Mouse (Mus musculus): ENCODE results near the gene Trpv4. TPM values are rescaled to one million over a fixed set of nuclear protein-coding genes. Genes with fewer than 3 reads are reported as not detected.

Gene Trpv4
- total RNA-seq, 4 experiments from 2014 or later, result 3.2 to 6.5 (median 4.9) TPM

GRCm38 (mm10) chr5:114618851-114619250, 39.4 kb downstream of the Trpv4 start:
- peak; percentile 61 for DNase-seq (ENCODE audit: low spot score)

- DNase-seq (ENCODE audit: low spot score), result no peak
These were observed 40.4 kb downstream of the Trpv4 start for GRCm38 (mm10) chr5:114617809-114618208.

- DNase-seq (ENCODE audit: low spot score), result no peak
These were observed 41.7 kb downstream of the Trpv4 start for GRCm38 (mm10) chr5:114616336-114617061.

- no peak for DNase-seq (ENCODE audit: low spot score)
These were observed 43.4 kb downstream of the Trpv4 start for GRCm38 (mm10) chr5:114614863-114615262.

DNA sequence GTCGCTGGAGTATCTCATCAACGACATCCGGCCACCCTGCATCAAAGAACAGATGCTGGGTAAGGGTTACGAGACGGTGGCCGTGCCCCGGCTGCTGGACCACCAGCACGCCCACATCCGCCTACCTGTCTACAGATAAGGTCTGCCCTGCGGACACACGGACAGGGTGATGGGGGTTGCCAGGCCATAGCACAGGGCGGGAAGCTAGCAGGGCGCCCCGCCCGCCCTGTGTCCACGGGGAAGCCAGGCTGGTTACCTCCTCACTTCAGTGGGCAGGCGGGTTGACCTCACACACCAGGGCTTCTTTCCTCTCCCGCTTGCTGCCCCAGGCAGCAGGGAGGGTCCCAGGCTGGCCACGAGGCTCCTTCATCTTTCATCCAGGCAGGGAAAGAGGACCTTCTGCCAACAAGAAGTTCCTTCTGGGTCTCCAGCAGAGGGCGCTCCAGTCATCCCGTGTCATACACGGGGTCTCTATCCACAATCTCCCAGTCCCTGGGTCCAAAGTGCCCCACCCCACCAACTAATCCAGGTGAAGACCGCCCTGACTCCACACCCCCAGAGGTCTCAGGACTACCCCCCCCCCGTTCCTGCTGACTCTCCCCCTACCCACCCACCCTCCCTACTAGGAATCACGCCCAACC, 46.1 kb downstream of the Trpv4 start:
- DNase-seq (ENCODE audit: low spot score), result no peak

DNA sequence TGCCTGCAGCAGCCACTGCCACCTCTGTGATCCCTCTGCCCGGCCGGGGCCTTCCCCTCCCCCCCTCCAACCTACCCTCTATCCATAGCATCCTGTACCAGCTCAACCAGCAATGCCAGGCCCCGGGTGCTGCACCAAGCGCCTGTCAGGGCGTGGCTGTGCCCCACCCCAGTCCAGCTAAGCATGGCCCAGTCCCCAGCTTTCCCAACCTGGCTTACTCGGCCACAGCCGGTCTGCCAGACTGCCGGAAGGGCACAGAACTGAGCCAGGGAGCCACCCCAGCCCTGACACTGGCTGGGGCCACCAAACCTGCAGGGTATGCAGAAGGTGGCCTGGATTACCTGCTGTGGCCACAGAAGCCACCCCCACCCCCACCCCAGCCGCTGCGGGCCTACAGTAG, 47.0 kb downstream of the Trpv4 start:
- DNase-seq (ENCODE audit: low spot score), result no peak

DNA sequence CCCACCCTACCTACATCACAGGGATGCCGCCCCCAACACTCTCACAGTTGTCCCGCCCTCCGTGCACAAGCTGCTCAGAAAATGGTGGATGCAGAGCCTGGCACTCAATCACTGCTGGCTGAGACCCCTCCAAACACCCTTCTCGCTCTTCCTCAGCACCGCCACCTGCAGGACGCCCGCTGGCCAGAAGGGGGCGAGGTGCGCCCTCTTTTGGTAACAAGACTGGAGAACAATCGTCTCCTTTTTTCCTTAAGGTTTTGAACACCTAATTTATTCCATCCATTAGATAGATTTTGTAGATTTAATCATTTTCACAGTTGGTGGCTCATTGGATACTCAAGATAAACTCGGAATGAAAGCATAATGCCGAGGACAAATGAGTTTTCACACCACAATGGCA, 49.7 kb downstream of the Trpv4 start:
- peak; percentile 56 for DNase-seq (ENCODE audit: low spot score)

GRCm38 (mm10) chr5:114607651-114608050, 50.6 kb downstream of the Trpv4 start:
- peak; percentile 55 for DNase-seq (ENCODE audit: low spot score)

GRCm38 (mm10) chr5:114605981-114606380, 52.2 kb downstream of the Trpv4 start:
- DNase-seq (ENCODE audit: low spot score), result no peak

DNA sequence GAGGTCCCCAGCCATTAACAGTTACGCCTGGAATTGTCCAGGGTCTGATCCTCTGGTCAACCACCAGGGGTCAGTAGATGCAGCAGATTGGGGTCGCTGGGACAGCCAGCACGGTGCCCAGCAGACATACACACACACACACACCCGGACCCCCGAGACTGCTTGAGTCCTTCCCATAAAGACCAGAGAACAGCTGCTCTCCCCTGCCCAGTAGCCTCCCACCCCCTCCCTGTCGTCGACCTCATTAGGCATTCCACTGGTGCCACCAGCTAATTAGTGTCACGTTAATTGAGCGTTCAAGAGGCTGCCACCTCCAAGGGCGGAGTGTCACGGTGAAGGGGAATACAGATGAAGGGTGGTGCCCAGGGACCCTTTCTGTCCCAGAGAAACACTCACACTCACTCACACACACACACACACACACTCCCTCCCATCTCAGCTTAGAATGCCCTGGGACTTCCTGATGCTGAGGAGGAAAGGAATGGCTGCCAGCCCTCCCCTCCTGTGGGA, 53.4 kb downstream of the Trpv4 start:
- no peak for DNase-seq (ENCODE audit: low spot score)

DNA sequence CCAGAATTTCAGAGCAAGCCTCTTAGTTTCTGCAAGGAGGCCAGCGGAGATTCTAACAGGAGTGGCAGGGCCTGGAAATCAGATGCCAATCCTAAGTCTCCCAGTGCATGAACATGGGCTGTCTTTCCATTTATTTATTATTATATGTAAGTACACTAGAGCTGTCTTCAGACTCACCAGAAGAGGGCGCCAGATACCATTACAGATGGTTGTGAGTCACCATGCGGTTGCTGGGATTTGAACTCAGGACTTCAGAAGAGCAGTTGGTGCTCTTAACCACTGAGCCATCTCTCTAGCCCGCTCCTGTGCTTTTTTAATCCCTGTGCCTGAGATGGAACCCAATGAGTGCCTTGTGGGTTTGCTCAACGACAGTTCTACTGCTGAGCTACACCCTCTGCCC, 54.2 kb downstream of the Trpv4 start:
- DNase-seq (ENCODE audit: low spot score), result no peak

GRCm38 (mm10) chr5:114602012-114602411, 56.2 kb downstream of the Trpv4 start:
- DNase-seq (ENCODE audit: low spot score), result no peak

- no peak for DNase-seq (ENCODE audit: low spot score)
These were observed 60.6 kb downstream of the Trpv4 start for GRCm38 (mm10) chr5:114597652-114598051.

DNA sequence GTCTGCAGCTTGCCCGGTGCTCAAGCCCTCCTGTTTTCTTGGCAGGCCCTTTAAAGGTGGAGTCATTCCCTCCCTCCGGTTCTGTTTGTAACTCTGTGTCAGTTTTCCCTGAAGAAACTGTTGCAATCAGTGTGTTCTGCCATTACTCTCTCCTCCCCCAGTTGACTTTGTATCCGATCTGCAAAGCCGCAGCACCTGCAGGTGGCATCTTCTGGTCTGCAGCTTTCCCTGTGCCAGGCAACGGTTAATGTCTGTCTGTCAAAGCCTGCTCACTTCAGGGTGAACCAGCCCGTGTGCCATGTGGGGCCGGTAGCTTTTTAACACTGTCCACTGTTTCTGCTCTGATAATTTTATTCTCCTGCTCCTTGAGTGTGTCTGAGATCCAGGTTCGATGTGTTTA, 61.0 kb downstream of the Trpv4 start:
- DNase-seq (ENCODE audit: low spot score), result no peak

- DNase-seq (ENCODE audit: low spot score), result peak; percentile 49
These were observed 61.6 kb downstream of the Trpv4 start for GRCm38 (mm10) chr5:114596604-114597003.

DNA sequence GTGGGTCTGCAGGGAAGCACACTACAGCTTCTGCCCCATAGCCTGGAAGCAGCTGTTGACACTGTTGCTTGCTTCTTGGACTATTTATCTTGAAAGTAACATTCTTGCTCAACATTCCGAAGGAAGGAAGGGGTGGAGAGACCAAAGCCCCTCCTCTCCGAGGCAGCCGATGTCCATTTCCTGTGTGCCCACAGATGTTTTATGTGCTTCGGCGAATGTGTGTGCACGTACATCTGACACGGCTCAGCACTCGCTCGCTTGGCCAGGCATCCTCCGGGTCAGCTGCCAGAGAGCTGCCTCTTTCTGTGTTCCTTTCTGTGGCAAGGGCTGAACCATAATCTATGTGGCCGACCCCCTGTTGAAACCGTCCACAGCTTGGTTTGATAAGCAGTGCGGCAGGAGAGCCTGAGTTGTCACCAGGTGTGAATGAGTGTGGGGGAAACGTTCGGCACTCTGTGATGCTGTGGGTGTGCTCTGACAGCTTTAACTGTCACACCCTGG, 63.4 kb downstream of the Trpv4 start:
- peak; percentile 71 for DNase-seq (ENCODE audit: low spot score)

DNA sequence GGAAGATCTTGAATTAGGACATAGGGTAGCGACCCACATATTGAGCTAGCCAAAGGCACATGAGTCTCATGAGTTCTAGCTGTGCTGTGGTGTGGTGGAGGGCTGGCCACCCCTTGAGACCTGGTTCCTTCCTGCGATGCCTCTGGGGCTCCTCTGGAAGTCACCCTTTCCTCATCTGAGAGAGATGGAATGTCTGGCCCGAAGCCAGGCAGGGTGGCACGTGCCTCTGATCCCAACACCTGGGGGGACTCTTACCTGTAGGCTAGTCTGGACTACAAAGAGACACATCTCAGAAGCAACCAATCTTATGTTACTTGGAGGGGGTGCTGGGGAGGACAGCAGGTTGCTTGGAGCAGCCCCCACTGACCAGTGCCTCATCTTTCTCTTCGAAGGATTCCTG, 64.3 kb downstream of the Trpv4 start:
- no peak for DNase-seq (ENCODE audit: low spot score)

- no peak for DNase-seq (ENCODE audit: low spot score)
These were observed 64.9 kb downstream of the Trpv4 start for GRCm38 (mm10) chr5:114593161-114593821.

DNA sequence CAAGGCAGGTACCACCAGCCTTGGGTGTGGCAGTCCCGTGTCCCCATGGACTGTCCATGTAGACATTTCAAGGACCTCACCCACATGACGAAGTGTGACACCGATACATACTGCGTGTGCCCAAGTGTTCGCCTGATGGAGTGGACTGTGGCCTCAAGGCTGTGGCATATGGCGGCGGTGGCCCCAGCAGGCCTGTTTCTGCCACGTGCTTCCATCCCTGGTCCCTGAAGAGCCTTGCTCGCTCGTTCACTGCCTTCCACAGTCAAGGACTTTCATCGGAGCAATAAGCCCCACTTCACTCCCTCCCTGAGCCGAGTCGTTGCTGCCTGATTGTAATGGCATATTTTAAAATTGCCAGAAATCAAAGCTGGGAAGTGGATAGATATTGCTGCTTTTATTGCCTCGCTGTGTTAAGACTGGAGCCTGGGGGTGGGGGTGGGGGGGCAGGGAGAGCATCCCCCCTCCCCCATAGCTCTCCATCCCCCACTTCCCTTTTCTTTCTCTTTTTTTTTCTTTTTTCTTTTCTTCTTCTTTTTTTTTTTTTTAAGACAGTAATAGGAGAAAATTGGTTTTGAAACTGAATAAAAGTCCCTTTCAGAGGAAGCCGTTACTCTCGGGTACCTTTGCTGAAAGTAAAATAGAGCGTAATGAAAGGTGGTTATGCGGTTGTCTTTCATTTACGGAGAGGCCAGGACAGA, 65.6 kb downstream of the Trpv4 start:
- DNase-seq (ENCODE audit: low spot score), result no peak

- no peak for DNase-seq (ENCODE audit: low spot score)
These were observed 67.1 kb downstream of the Trpv4 start for GRCm38 (mm10) chr5:114591151-114591561.

DNA sequence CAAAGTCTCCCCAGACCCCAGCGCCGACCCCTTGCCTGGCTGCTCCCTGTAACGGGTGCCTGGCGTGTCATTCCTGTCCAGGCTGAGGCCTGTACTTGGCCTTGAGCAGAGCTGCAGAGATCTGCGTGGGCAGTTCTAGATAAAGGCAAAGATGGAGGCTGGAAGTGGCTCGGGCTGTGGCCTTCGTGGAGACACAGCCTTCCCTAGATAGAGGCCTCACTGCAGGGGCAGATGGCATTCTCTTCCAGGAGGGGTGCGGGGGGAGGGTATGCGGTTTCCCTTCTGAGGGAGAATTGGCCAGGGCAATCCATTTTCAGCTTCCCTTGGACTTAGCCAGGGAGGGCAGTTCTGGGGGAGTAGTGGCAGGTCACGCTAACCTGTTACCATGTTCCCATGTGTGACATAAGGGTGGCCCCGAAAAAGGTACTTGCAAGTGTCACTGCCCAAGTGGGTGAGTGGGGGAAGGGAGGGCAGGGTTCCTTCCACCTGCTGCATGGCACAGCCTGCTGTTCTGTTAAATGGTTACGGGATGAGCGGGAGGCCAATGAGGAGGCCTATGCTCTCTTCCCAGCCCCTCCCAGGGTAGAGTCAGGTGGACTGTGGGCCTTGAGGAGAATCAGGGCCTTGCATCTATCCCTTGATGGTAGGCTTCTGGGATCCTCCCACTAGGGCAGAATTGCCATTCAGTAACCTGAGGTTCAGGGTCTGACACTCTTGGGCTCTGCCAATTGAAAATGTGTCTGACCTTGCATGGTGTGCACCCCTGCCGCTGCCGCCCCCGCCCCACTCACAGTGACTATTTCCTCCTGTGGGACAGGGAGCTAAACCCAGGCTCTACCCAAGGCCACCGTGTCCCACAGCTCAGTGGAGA, 67.9 kb downstream of the Trpv4 start:
- no peak for DNase-seq (ENCODE audit: low spot score)
